Mouse (Mus musculus) midbrain, embryonic 11.5 days (tissue): ENCODE results near the gene Syn2. TPM values are rescaled to one million over a fixed set of nuclear protein-coding genes. Genes with fewer than 3 reads are reported as not detected.
A peak's percentile ranks its signal among the peaks of the same experiment; 100 is the strongest.

Source experiments
- ATAC-seq: fragments of 200-750 bp; cut with Nextera tagmentation; 2 replicates; pipeline ENCODE4 v1.8.0; 2017; ENCODE audit warnings: moderate TSS enrichment, moderate library complexity; ENCODE audit not compliant: low FRiP score
- DNase-seq: peaks from one replicate; pipeline ENCODE4 v3.0.0; 2015; ENCODE audit warnings: low spot score; ENCODE audit errors: missing footprints
- H3K27ac ChIP-seq: fragments of 300-500 bp; sonication (generic); 2 replicates; pipeline ENCODE4 v1.5.1; 2014; ENCODE audit warnings: low read depth, low read length
- H3K27me3 ChIP-seq: fragments of 300-500 bp; sonication (generic); 2 replicates; pipeline ENCODE4 v1.6.1; 2014; ENCODE audit warnings: mild to moderate bottlenecking, low read length, moderate library complexity, mixed read lengths; ENCODE audit not compliant: control insufficient read depth, insufficient read depth
- H3K36me3 ChIP-seq: fragments of 300-500 bp; sonication (generic); 2 replicates; pipeline ENCODE4 v1.6.1; 2014; ENCODE audit warnings: mild to moderate bottlenecking, low read length, moderate library complexity, mixed read lengths; ENCODE audit not compliant: control insufficient read depth, insufficient read depth
- H3K4me1 ChIP-seq: fragments of 300-500 bp; sonication (generic); 2 replicates; pipeline ENCODE4 v1.6.1; 2014; ENCODE audit warnings: low read length; ENCODE audit not compliant: control insufficient read depth, insufficient read depth
- H3K4me2 ChIP-seq: fragments of 300-500 bp; sonication (generic); 2 replicates; pipeline ENCODE4 v1.6.1; 2014; ENCODE audit warnings: mild to moderate bottlenecking, moderate library complexity
- H3K4me3 ChIP-seq: fragments of 300-500 bp; sonication (generic); 2 replicates; pipeline ENCODE4 v1.5.1; 2014; ENCODE audit warnings: low read depth, low read length
- H3K9ac ChIP-seq: fragments of 300-500 bp; sonication (generic); 2 replicates; pipeline ENCODE4 v1.6.1; 2014; ENCODE audit warnings: low read length
- H3K9me3 ChIP-seq: fragments of 300-500 bp; sonication (generic); 2 replicates; pipeline ENCODE4 v1.6.1; 2016; ENCODE audit warnings: low read length; ENCODE audit not compliant: control insufficient read depth
- WGBS: fragments of 180-500 bp; shearing (Covaris S2); extraction: QIAGEN DNeasy Blood & Tissue Kit; methylation state at CpG from one replicate; pipeline ENCODE4 v1.1.7; 2014; 5-methylcytosine and 5-hydroxymethylcytosine counted together
- polyA plus RNA-seq: library from polyadenylated mRNA; unstranded; fragments of >200 nt; fragmentation: Nextera tagmentation; extraction: Ambion mirVana; gene quantifications from 2 replicates; pipeline ENCODE4 v1.2.1, GENCODE M21; 2014

Gene Syn2
- polyA plus RNA-seq, 1 experiment from 2014 or later: 2.7 TPM

DNA sequence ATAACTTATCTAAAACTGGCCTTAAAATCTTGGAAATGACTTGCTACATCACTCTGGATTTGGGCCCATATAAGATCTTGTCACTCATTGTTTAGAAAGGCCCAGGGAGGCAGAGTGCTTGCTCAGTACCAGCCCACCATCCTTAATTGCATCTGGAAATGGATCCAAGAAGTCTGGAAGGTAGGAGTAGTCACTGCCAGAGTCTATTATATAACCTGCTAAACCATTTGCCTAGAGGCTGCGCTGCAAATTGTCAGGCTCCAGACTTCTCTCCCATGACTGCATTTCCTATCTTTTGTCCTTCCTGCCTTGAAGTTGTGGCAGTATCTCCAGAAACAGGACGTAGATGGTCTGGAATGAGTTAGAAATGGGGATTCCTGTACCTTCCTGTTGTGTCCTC, 75.5 kb downstream of the Syn2 start:
- Histone ChIP-seq H3K4me1 (no peaks in the 10 kb centered on the region), H3K4me3 (no peak overlapping the region), H3K4me2 (no peak overlapping the region), H3K9me3 (no peaks in the 10 kb centered on the region), H3K27me3 (no peaks in the 10 kb centered on the region), H3K27ac (no peak overlapping the region), H3K9ac (no peak overlapping the region), H3K36me3 (no peaks in the 10 kb centered on the region)
- peak; percentile 57 for DNase-seq
- no peak for ATAC-seq
- WGBS: 89% methylated on average over 2 of the region's 2 CpGs

GRCm38 (mm10) chr6:115210820-115211219, 76.1 kb downstream of the Syn2 start:
- no peaks in the 10 kb centered on the region for H3K27me3 ChIP-seq

GRCm38 (mm10) chr6:115212132-115212903, 77.6 kb downstream of the Syn2 start:
- 72% methylated on average over 5 of the region's 5 CpGs for WGBS
- Histone ChIP-seq H3K27me3 (no peaks in the 10 kb centered on the region), H3K4me3 (no peak overlapping the region), H3K4me1 (no peaks in the 10 kb centered on the region), H3K36me3 (no peaks in the 10 kb centered on the region), H3K9me3 (no peaks in the 10 kb centered on the region), H3K27ac (no peak overlapping the region), H3K9ac (no peak overlapping the region), H3K4me2 (no peak overlapping the region)
- no peak for DNase-seq
- ATAC-seq: no peak

More at GRCm38 (mm10) chr6:115210820-115211219, 76.1 kb downstream of the Syn2 start:
- Histone ChIP-seq H3K4me1 (no peaks in the 10 kb centered on the region), H3K4me2 (no peak overlapping the region), H3K9me3 (no peaks in the 10 kb centered on the region), H3K27ac (no peak overlapping the region), H3K36me3 (no peaks in the 10 kb centered on the region), H3K9ac (no peak overlapping the region), H3K4me3 (no peak overlapping the region)
- DNase-seq: peak; percentile 51
- WGBS: 87% methylated on average over 3 of the region's 3 CpGs
- ATAC-seq: no peak

DNA sequence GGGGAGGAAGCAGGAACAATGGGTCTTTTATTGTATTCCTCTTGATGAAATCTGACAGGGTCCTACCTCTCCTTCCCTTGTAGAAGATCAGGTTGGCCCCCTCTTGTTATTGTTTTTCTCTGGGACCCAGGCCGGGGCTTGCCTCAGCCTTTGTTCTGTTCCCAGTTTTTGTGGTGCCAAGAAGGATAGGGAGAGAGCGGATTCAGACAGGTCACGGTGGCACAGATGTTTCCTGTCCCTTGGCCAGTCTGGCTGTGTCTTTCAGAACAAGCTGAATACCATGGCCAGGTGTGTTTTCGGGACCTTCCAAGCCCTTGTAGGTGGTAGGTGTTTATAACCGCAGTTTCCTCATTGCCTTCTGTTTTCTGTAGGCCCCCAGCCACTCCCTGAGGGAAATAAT, 78.4 kb downstream of the Syn2 start:
- 66% methylated on average over 5 of the region's 5 CpGs for WGBS

GRCm38 (mm10) chr6:115221215-115221641, 86.5 kb downstream of the Syn2 start:
- no peaks in the 10 kb centered on the region for H3K27me3 ChIP-seq
- no peak overlapping the region for H3K4me3 ChIP-seq
- DNase-seq (no peak), ATAC-seq (no peak)
- H3K9ac ChIP-seq: no peak overlapping the region
- H3K9me3 ChIP-seq: no peaks in the 10 kb centered on the region
- no peaks in the 10 kb centered on the region for H3K4me1 ChIP-seq
- no peak overlapping the region for H3K27ac ChIP-seq
- no peak overlapping the region for H3K4me2 ChIP-seq
- 79% methylated on average over 8 of the region's 8 CpGs for WGBS
- no peaks in the 10 kb centered on the region for H3K36me3 ChIP-seq

More for the DNA sequence above, 78.4 kb downstream of the Syn2 start:
- Histone ChIP-seq H3K9ac (no peak overlapping the region), H3K36me3 (no peaks in the 10 kb centered on the region), H3K9me3 (no peaks in the 10 kb centered on the region), H3K4me1 (no peaks in the 10 kb centered on the region), H3K4me3 (no peak overlapping the region), H3K4me2 (no peak overlapping the region), H3K27ac (no peak overlapping the region), H3K27me3 (no peaks in the 10 kb centered on the region)
- ATAC-seq (no peak), DNase-seq (no peak)

GRCm38 (mm10) chr6:115225519-115225918, 90.8 kb downstream of the Syn2 start:
- Histone ChIP-seq H3K4me3 (no peak overlapping the region), H3K27ac (no peak overlapping the region), H3K4me2 (no peak overlapping the region), H3K36me3 (no peaks in the 10 kb centered on the region), H3K9me3 (no peaks in the 10 kb centered on the region), H3K27me3 (no peaks in the 10 kb centered on the region), H3K4me1 (no peaks in the 10 kb centered on the region), H3K9ac (no peak overlapping the region)
- DNase-seq (no peak), ATAC-seq (no peak)
- WGBS: 67% methylated on average over 3 of the region's 3 CpGs

- WGBS: 73% methylated on average over 4 of the region's 4 CpGs
- Histone ChIP-seq H3K4me3 (no peak within 1 kb of the TSS), H3K36me3 (no peaks in the 10 kb centered on the region), H3K4me2 (no peak within 1 kb of the TSS), H3K27me3 (no peaks in the 10 kb centered on the region), H3K9me3 (no peaks in the 10 kb centered on the region), H3K9ac (no peak within 1 kb of the TSS), H3K4me1 (no peaks in the 10 kb centered on the region), H3K27ac (no peak within 1 kb of the TSS)
- ATAC-seq: no peak
- DNase-seq: no peak
Observed at GRCm38 (mm10) chr6:115227043-115227442, 92.3 kb downstream of the Syn2 start, which contains the start of gene Gm17482. Gm17482 (plus strand) TSS chr6:115227343.

DNA sequence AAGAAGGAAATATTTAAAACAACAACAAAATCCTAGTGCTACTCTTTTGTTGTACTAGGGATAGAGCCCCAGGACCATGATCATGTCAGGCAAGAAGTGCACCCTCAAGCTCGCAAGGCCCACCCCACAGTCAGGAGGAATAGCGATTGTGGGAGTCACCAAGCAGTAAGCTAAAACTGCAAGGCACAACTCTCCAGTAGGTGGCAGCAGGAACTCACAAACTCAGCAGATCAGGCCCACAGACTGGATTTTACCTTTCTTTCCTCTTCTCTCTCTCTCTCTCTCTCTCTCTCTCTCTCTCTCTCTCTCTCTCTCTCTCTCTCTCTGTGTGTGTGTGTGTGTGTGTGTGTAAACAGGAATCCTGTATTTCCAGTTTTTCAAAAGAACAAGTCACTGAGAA, 92.8 kb downstream of the Syn2 start:
- no peak overlapping the region for H3K27ac ChIP-seq
- no peak overlapping the region for H3K4me2 ChIP-seq
- no peaks in the 10 kb centered on the region for H3K9me3 ChIP-seq
- no peaks in the 10 kb centered on the region for H3K36me3 ChIP-seq
- H3K4me3 ChIP-seq: no peak overlapping the region
- no peaks in the 10 kb centered on the region for H3K27me3 ChIP-seq
- H3K9ac ChIP-seq: no peak overlapping the region
- no peaks in the 10 kb centered on the region for H3K4me1 ChIP-seq
- ATAC-seq: peak; percentile 46; the same call in 1 of the 2 replicates
- whole genome bisulfite sequencing: 9% methylated on average over 2 of the region's 2 CpGs
- DNase-seq: peak; percentile 91

- no peaks in the 10 kb centered on the region for H3K36me3 ChIP-seq
- H3K9me3 ChIP-seq: no peaks in the 10 kb centered on the region
- no peak overlapping the region for H3K4me3 ChIP-seq
- no peaks in the 10 kb centered on the region for H3K27me3 ChIP-seq
- no peak overlapping the region for H3K27ac ChIP-seq
- no peaks in the 10 kb centered on the region for H3K4me1 ChIP-seq
- ATAC-seq (no peak), DNase-seq (no peak)
- WGBS: 89% methylated on average over 3 of the region's 3 CpGs
- no peak overlapping the region for H3K4me2 ChIP-seq
- no peak overlapping the region for H3K9ac ChIP-seq
Observed at GRCm38 (mm10) chr6:115230557-115230956, 95.9 kb downstream of the Syn2 start.
